17 mouse cellular contexts compared by ENCODE assay signal in the genomic region with DNA sequence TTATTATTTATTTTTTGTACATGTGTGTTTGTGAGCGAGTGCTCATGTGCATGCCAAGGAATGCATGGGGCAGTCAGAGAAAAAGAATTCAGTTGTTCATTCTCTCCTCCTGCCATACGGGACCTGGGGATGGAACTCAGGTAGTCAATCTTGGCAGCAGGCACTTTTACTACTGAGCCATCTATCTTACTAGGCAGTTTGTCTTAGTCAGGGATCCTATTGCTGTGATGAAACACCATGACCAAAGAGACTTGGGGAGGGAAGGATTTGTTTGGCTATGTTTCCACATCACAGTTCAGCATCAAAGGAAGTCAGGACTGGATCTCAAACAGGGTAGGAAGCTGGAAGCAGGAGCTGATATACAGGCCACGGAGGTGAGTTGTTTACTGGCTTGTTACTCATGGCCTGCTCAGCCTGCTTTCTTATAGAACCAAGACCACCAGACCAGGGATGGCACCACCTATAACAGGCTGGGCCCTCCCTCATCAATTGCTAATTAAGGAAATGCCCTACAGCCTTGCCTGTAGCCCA.
"Had no signal": no experiment of that assay in that cellular context is flagged by ENCODE, and none has a peak within 500 bp of the region (broad histone marks: within the 10 kb centered on the region; RNA-seq: fewer than 3 reads in every experiment).

No protein-coding gene starts in this region.

- ATAC-seq: lung, postnatal 0 days; midbrain, embryonic 13.5 days; midbrain, embryonic 15.5 days had no signal

- H3K36me3 ChIP-seq: lung, embryonic 15.5 days; midbrain, embryonic 13.5 days; midbrain, embryonic 15.5 days; neural tube, embryonic 12.5 days; stomach, embryonic 15.5 days had no signal

- H3K27me3 ChIP-seq: lung, embryonic 15.5 days; midbrain, embryonic 13.5 days; midbrain, embryonic 15.5 days; neural tube, embryonic 12.5 days; stomach, embryonic 15.5 days had no signal

- H3K4me2 ChIP-seq: lung, embryonic 15.5 days; midbrain, embryonic 11.5 days; midbrain, embryonic 13.5 days; midbrain, embryonic 15.5 days; neural tube, embryonic 12.5 days; stomach, embryonic 15.5 days had no signal

- H3K9me3 ChIP-seq: lung, embryonic 15.5 days; midbrain, embryonic 13.5 days; midbrain, embryonic 15.5 days; neural tube, embryonic 12.5 days; stomach, embryonic 15.5 days had no signal

- H3K27ac ChIP-seq: lung, embryonic 15.5 days; macrophage; midbrain, embryonic 13.5 days; midbrain, embryonic 15.5 days; neural tube, embryonic 12.5 days; stomach, embryonic 15.5 days; stomach, postnatal 0 days had no signal

- H3K4me1 ChIP-seq: midbrain, embryonic 13.5 days; midbrain, embryonic 15.5 days; neural tube, embryonic 12.5 days had no signal

- H3K4me3 ChIP-seq: lung, embryonic 15.5 days; megakaryocyte, embryonic 14.5 days; midbrain, embryonic 13.5 days; midbrain, embryonic 15.5 days; neural tube, embryonic 12.5 days; stomach, embryonic 15.5 days had no signal

- DNase-seq: lung, adult 2 months; lung, postnatal 14 days; lung, postnatal 36 days; right cerebral cortex, postnatal 14 days; thymus, adult 2 months; thymus, postnatal 25 days; thymus, postnatal 4 days had no signal

- H3K9ac ChIP-seq: lung, embryonic 15.5 days; midbrain, embryonic 13.5 days; midbrain, embryonic 15.5 days; neural tube, embryonic 12.5 days; stomach, embryonic 15.5 days had no signal
